Mouse (Mus musculus): ENCODE data around the gene AC170998.1.

The AC170998.1 gene

GRCm38 (mm10) chr17:28750580-28750979 lies 24.7 kb downstream of the AC170998.1 start:
- H3K4me3 ChIP-seq (replicated peaks; ENCODE audit: low read length), result no peak overlapping the region
- H3K36me3 ChIP-seq (ENCODE audit: insufficient read depth, low read length), result peaks cover 35% of the 10 kb centered on the region
- TF ChIP-seq POU5F1 (IDR thresholded peaks at IDR 0.05; ENCODE audit: borderline replicate concordance, low read length) (no peak), NANOG (IDR thresholded peaks at IDR 0.05; ENCODE audit: borderline replicate concordance, low read length) (no peak), CTCF (conservative IDR thresholded peaks at IDR 0.05; ENCODE audit: low read length) (no peak)
- no peaks in the 10 kb centered on the region for H3K27me3 ChIP-seq (ENCODE audit: insufficient read depth, low read length)
- H3K9me3 ChIP-seq (ENCODE audit: low read length), result no peaks in the 10 kb centered on the region
- H3K4me1 ChIP-seq (replicated peaks; ENCODE audit: low read depth, low read length), result peaks cover 4% of the 10 kb centered on the region; the same call in 1 of the 2 replicates

GRCm38 (mm10) chr17:28756447-28756846 lies 30.6 kb downstream of the AC170998.1 start:
- Histone ChIP-seq H3K27me3 (ENCODE audit: insufficient read depth, low read length) (no peaks in the 10 kb centered on the region), H3K36me3 (ENCODE audit: insufficient read depth, low read length) (no peaks in the 10 kb centered on the region), H3K4me3 (replicated peaks; ENCODE audit: low read length) (no peak overlapping the region), H3K4me1 (replicated peaks; ENCODE audit: low read depth, low read length) (peaks cover 21% of the 10 kb centered on the region), H3K9me3 (ENCODE audit: low read length) (no peaks in the 10 kb centered on the region)
- TF ChIP-seq CTCF (conservative IDR thresholded peaks at IDR 0.05; ENCODE audit: low read length), result no peak
- no peak for TF ChIP-seq POU5F1 (IDR thresholded peaks at IDR 0.05; ENCODE audit: borderline replicate concordance, low read length)
- no peak for TF ChIP-seq NANOG (IDR thresholded peaks at IDR 0.05; ENCODE audit: borderline replicate concordance, low read length)

GRCm38 (mm10) chr17:28757470-28757869 lies 31.6 kb downstream of the AC170998.1 start:
- H3K36me3 ChIP-seq (ENCODE audit: insufficient read depth, low read length), result no peaks in the 10 kb centered on the region
- no peak for TF ChIP-seq POU5F1 (IDR thresholded peaks at IDR 0.05; ENCODE audit: borderline replicate concordance, low read length)
- H3K4me3 ChIP-seq (replicated peaks; ENCODE audit: low read length), result no peak overlapping the region
- H3K27me3 ChIP-seq (ENCODE audit: insufficient read depth, low read length), result no peaks in the 10 kb centered on the region
- peaks cover 21% of the 10 kb centered on the region for H3K4me1 ChIP-seq (replicated peaks; ENCODE audit: low read depth, low read length)
- H3K9me3 ChIP-seq (ENCODE audit: low read length), result no peaks in the 10 kb centered on the region

- Histone ChIP-seq H3K36me3 (ENCODE audit: insufficient read depth, low read length) (no peaks in the 10 kb centered on the region), H3K9me3 (ENCODE audit: low read length) (no peaks in the 10 kb centered on the region), H3K4me1 (replicated peaks; ENCODE audit: low read depth, low read length) (peaks cover 21% of the 10 kb centered on the region), H3K4me3 (replicated peaks; ENCODE audit: low read length) (no peak overlapping the region), H3K27me3 (ENCODE audit: insufficient read depth, low read length) (0 out of 2 replicates have a peak, but pooled peaks cover 3% of the 10 kb centered on the region)
- TF ChIP-seq CTCF (conservative IDR thresholded peaks at IDR 0.05; ENCODE audit: low read length), result no peak
Observed at GRCm38 (mm10) chr17:28760736-28761312, 34.9 kb downstream of the AC170998.1 start.

GRCm38 (mm10) chr17:28761871-28762270 lies 36.0 kb downstream of the AC170998.1 start:
- Histone ChIP-seq H3K36me3 (ENCODE audit: insufficient read depth, low read length) (no peaks in the 10 kb centered on the region), H3K9me3 (ENCODE audit: low read length) (no peaks in the 10 kb centered on the region), H3K4me1 (replicated peaks; ENCODE audit: low read depth, low read length) (peaks cover 13% of the 10 kb centered on the region), H3K27me3 (ENCODE audit: insufficient read depth, low read length) (0 out of 2 replicates have a peak, but pooled peaks cover 3% of the 10 kb centered on the region), H3K4me3 (replicated peaks; ENCODE audit: low read length) (no peak overlapping the region)
- peak; percentile 96 for TF ChIP-seq CTCF (conservative IDR thresholded peaks at IDR 0.05; ENCODE audit: low read length)
- no peak for TF ChIP-seq NANOG (IDR thresholded peaks at IDR 0.05; ENCODE audit: borderline replicate concordance, low read length)
- no peak for TF ChIP-seq POU5F1 (IDR thresholded peaks at IDR 0.05; ENCODE audit: borderline replicate concordance, low read length)

GRCm38 (mm10) chr17:28766203-28766602 lies 40.3 kb downstream of the AC170998.1 start:
- Histone ChIP-seq H3K4me3 (replicated peaks; ENCODE audit: low read length) (no peak overlapping the region), H3K27me3 (ENCODE audit: insufficient read depth, low read length) (peaks cover 37% of the 10 kb centered on the region), H3K4me1 (replicated peaks; ENCODE audit: low read depth, low read length) (peaks cover 24% of the 10 kb centered on the region), H3K36me3 (ENCODE audit: insufficient read depth, low read length) (no peaks in the 10 kb centered on the region), H3K9me3 (ENCODE audit: low read length) (no peaks in the 10 kb centered on the region)
- no peak for TF ChIP-seq NANOG (IDR thresholded peaks at IDR 0.05; ENCODE audit: borderline replicate concordance, low read length)
- TF ChIP-seq CTCF (conservative IDR thresholded peaks at IDR 0.05; ENCODE audit: low read length), result no peak
- TF ChIP-seq POU5F1 (IDR thresholded peaks at IDR 0.05; ENCODE audit: borderline replicate concordance, low read length), result no peak

GRCm38 (mm10) chr17:28766781-28767515 lies 41.1 kb downstream of the AC170998.1 start:
- Histone ChIP-seq H3K4me1 (replicated peaks; ENCODE audit: low read depth, low read length) (peaks cover 24% of the 10 kb centered on the region), H3K27me3 (ENCODE audit: insufficient read depth, low read length) (peaks cover 45% of the 10 kb centered on the region), H3K9me3 (ENCODE audit: low read length) (no peaks in the 10 kb centered on the region), H3K4me3 (replicated peaks; ENCODE audit: low read length) (no peak overlapping the region), H3K36me3 (ENCODE audit: insufficient read depth, low read length) (no peaks in the 10 kb centered on the region)
- TF ChIP-seq POU5F1 (IDR thresholded peaks at IDR 0.05; ENCODE audit: borderline replicate concordance, low read length) (no peak), CTCF (conservative IDR thresholded peaks at IDR 0.05; ENCODE audit: low read length) (no peak), NANOG (IDR thresholded peaks at IDR 0.05; ENCODE audit: borderline replicate concordance, low read length) (no peak)

GRCm38 (mm10) chr17:28769121-28769874 lies 43.4 kb downstream of the AC170998.1 start, which contains the start of gene Mapk13:
TSS of gene Mapk13 (plus strand) at chr17:28769297.
- no peaks in the 10 kb centered on the region for H3K9me3 ChIP-seq (ENCODE audit: low read length)
- H3K36me3 ChIP-seq (ENCODE audit: insufficient read depth, low read length), result peaks cover 4% of the 10 kb centered on the region; the same call in 1 of the 2 replicates
- TF ChIP-seq NANOG (IDR thresholded peaks at IDR 0.05; ENCODE audit: borderline replicate concordance, low read length) (no peak), POU5F1 (IDR thresholded peaks at IDR 0.05; ENCODE audit: borderline replicate concordance, low read length) (no peak), CTCF (conservative IDR thresholded peaks at IDR 0.05; ENCODE audit: low read length) (no peak)
- H3K27me3 ChIP-seq (ENCODE audit: insufficient read depth, low read length), result peaks cover 47% of the 10 kb centered on the region
- peak within 1 kb of the TSS; percentile 82 for H3K4me3 ChIP-seq (replicated peaks; ENCODE audit: low read length)
- H3K4me1 ChIP-seq (replicated peaks; ENCODE audit: low read depth, low read length), result peaks cover 30% of the 10 kb centered on the region

Data from E14TG2a.4 (cell line).